Mouse (Mus musculus): ENCODE data around the gene Chrna3.

The Chrna3 gene

GRCm38 (mm10) chr9:55003609-55004008 is 22.8 kb downstream of the Chrna3 start:
- no peak for DNase-seq (ENCODE audit: low read depth in 1 of 2, low spot score in 2 of 2)

GRCm38 (mm10) chr9:54995645-54996044 is 30.7 kb downstream of the Chrna3 start:
- DNase-seq (ENCODE audit: low read depth in 1 of 2, low spot score in 2 of 2) = no peak

GRCm38 (mm10) chr9:54994381-54994780 is 32.0 kb downstream of the Chrna3 start:
- no peak for DNase-seq (ENCODE audit: low read depth in 1 of 2, low spot score in 2 of 2)

GRCm38 (mm10) chr9:54990362-54990761 is 36.0 kb downstream of the Chrna3 start:
- DNase-seq (ENCODE audit: low read depth in 1 of 2, low spot score in 2 of 2) = no peak

GRCm38 (mm10) chr9:54982401-54982800 is 44.0 kb downstream of the Chrna3 start:
- DNase-seq (ENCODE audit: low read depth in 1 of 2, low spot score in 2 of 2) = no peak

GRCm38 (mm10) chr9:54981291-54982191 is 44.8 kb downstream of the Chrna3 start:
- no peak for DNase-seq (ENCODE audit: low read depth in 1 of 2, low spot score in 2 of 2)

- no peak for DNase-seq (ENCODE audit: low read depth in 1 of 2, low spot score in 2 of 2)
These were observed 45.7 kb downstream of the Chrna3 start, which contains the start of gene Chrna5 for GRCm38 (mm10) chr9:54980674-54981073. Gene Chrna5, plus strand, starts transcription at chr9:54980880.

GRCm38 (mm10) chr9:54969972-54970637 is 56.3 kb downstream of the Chrna3 start:
- DNase-seq (ENCODE audit: low read depth in 1 of 2, low spot score in 2 of 2) = no peak

GRCm38 (mm10) chr9:54963669-54964068 is 62.7 kb downstream of the Chrna3 start:
- peak in 1 of 2 experiments; percentile 8 for DNase-seq (ENCODE audit: low read depth in 1 of 2, low spot score in 2 of 2)

- DNase-seq (ENCODE audit: low read depth in 1 of 2, low spot score in 2 of 2) = no peak
These were observed 65.3 kb downstream of the Chrna3 start for GRCm38 (mm10) chr9:54961059-54961458.

All from monocyte, adult 2 months (primary cell).